Mouse (Mus musculus) ES-Bruce4 (cell line): Measurements from ENCODE around the gene Zfp58.

Experiments
- CTCF ChIP-seq: IDR thresholded peaks from one replicate; pipeline ENCODE4 v1.8.1; 2011; ENCODE audit warnings: low read depth, low read length
- EP300 ChIP-seq: IDR thresholded peaks from 2 replicates; pipeline ENCODE4 v1.6.1; 2011; ENCODE audit warnings: low read depth, low read length; ENCODE audit not compliant: insufficient read depth

GRCm38 (mm10) chr13:67525753-67526410, 25.5 kb upstream of the Zfp58 start, which contains the start of the genes Gm26965 and Zfp87:
- TF ChIP-seq CTCF, result no peak
- 0 out of 2 replicates have a peak, but pooled peaks have one; percentile 37 for TF ChIP-seq EP300
